Mouse (Mus musculus) c-Kit-positive CD71-positive TER-119-positive erythroid progenitor cells, embryonic 14.5 days (primary cell): ENCODE results near the gene H2-Oa.
"Not testable (repeated sequence)": the region's sequence is repeated elsewhere in the genome, so short reads cannot be mapped to it uniquely, and the experiment has no call there.

Experiments used
- DNase-seq: peaks from one replicate; pipeline ENCODE4 v3.0.0-alpha.2; 2013; ENCODE audit warnings: low spot score

Gene H2-Oa

GRCm38 (mm10) chr17:34143461-34143860 is 51.3 kb downstream of the H2-Oa start:
- no peak for DNase-seq

- not testable (repeated sequence) for DNase-seq
These were observed 52.1 kb downstream of the H2-Oa start for GRCm38 (mm10) chr17:34144221-34144620.
